Mouse (Mus musculus) gastrocnemius, postnatal 25 days (tissue): Measurements from ENCODE around the gene Utp20. TPM values are rescaled to one million over a fixed set of nuclear protein-coding genes. Genes with fewer than 3 reads are reported as not detected.
"Not testable (repeated sequence)": the region's sequence is repeated elsewhere in the genome, so short reads cannot be mapped to it uniquely, and the experiment has no call there.

ENCODE experiments used
- DNase-seq: peaks from one replicate; pipeline ENCODE4 v3.0.0; 2022
- total RNA-seq, 2 experiments: library from RNA; stranded (reverse); gene quantifications; 1 replicate in 1 of 2; 2 replicates in 1 of 2; pipeline ENCODE4 v1.2.3; 2021

The Utp20 gene
- total RNA-seq, 2 experiments from 2014 or later = 9.1 to 10.8 TPM

DNA sequence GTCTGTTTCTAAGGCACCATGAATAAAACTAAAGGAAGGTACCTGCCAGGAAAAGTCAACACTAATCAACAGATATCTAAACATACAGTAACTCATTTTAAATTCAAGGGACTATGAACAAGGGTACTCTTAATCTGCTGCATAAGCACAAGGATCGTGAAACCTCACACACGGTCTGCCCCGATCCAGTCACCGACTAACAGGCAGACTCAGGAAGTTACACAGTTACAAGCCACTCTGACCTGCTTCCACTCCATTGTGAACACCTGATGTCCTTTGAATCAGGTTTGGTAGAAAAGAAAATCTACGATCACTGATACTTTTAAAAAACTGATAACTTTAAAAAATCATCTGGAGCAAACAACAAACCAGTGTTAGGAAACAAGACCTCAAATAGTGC lies 42.7 kb downstream of the Utp20 start:
- no peak for DNase-seq

DNA sequence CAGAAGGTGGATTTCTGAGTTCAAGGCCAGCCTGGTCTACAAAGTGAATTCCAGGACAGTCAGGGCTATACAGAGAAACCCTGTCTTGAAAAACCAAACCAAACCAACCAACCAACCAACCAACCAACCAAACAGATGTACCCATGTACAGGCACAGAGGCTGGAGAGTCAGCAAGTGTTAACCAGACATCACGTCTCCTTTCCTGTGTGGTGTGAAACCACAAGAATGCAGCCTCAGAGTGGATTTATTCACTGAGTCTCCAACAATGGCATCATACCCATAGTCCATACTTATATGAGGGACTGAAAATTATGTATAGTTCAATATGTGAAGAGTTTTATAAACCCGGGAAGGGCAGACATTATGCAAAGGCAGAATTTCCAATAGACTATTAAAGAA lies 43.5 kb downstream of the Utp20 start:
- not testable (repeated sequence) for DNase-seq

DNA sequence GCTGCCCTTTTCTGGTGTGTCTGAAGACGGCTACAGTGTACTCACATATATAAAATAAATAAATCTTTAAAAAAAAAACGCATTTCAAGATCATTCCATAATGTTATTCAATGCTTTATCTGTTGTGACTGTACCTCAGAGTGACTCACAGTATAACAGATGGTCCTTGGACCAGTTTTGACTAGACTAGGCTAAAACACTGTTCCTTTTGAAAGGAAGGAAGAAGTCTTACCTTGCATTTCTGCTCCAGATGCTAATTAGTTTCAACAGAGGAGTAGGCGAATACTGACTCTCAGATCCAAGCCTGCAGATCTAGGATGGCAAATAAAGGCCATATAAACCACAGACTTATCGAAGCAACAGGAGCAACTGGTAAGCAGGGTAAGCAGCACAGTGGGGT lies 45.9 kb downstream of the Utp20 start:
- DNase-seq = no peak

DNA sequence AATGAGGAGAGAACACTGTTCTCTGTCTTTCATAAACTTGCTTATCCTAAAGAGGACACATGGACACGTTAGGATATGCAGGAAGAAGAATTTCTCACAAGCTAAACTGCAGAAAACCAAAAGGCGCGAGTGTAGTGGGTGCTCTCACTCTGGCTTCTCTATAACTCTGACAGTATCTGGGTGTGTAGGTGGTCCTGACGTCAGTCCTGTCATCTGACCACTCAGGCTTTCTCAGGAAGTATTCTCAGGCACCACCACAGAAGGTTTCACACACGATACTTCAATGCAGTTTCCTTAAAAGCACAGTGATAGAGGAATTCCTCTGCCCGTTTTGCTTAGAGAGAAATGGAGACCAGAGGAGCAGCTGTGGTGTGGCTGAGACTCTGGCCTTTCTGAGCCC lies 50.4 kb downstream of the Utp20 start:
- no peak for DNase-seq

DNA sequence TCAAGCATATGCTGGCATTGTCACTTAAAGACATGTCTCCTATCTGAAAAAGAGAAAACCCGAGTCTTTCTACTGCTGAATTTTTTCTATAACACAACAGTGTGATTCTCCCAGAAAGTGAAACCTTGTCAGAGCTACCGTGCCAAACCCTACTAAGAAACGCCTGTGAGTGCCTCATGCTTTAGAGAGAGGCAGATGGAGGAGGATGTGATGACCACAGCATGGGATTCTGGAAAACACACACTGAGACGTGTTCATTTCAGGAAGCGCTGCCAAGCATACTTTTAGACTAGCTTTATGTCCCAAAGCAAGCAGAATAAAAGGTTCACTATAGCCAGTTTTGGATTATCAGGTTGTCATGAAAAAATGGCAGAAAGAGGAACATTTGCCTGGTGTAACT lies 53.6 kb downstream of the Utp20 start:
- DNase-seq = not testable (repeated sequence)

DNA sequence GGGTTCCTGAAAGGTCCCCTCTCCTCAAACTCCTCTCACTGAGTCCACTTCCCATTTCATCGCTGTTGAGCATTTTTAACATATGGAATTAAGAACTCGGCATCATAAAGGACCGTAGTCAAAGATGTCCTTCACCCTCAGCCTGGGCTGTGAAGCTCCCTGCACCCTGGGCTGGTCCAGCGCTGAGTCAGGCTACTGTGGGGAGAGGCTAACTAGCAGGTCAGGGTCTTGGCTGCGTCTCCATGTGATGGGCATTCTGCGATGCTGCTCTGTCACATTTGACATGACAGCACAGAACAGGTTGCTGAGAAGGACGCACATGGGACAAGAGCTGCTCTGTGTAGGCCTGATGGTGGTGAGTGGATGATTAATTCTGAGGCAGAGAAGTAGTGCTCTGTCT lies 56.9 kb downstream of the Utp20 start:
- no peak for DNase-seq

DNA sequence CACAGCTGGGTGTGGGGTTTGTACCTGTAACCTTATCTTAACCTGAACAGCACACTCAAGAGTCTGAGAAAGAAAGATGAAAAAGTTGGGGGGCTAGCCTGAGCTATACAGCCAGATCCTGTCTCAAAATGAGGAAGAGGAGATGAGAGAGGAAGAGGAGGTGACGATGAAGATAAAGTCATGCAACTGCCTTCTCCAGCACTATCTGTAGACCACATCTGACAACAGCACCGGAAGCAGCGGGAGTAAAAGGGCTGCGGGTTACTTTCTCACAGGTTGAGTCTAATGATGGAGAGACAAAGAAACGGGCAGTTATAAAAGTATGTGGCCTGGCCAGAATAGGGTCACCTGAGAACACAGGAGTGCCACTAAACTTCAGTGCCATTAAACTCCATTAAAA lies 57.6 kb downstream of the Utp20 start:
- DNase-seq = no peak

DNA sequence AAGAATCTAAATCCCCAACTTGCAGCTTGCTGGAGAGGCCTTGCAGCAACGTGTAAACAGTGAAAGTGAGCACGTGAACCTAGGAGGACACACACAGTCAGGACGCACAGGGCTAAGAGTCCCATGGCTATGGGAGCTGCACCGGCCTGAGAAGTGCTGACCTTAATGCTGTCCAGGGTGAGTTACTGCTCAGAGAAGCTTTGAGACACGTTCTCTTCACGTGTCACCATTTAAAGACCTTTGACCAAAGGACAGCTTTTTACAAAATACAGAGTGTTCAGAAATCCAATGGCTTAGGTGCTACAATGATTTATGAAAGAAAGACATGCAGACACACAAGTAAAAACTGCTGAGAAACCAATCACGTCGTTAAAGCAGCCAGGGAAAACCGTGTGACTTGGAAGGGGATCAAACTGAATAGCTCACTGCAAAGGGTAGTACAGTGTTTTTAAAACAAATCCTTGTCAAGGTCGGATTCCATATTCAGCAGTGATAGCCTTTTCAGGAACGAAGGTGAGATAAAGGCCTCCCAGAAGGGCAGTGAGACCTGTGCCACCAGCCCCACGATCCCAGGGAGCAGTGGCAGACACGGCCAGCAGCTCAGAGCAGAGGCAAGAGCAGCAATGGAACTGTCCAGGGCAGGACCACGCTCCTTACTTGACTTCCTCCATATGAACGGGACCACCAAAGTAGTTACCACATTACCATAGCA lies 61.0 kb downstream of the Utp20 start:
- DNase-seq = no peak

DNA sequence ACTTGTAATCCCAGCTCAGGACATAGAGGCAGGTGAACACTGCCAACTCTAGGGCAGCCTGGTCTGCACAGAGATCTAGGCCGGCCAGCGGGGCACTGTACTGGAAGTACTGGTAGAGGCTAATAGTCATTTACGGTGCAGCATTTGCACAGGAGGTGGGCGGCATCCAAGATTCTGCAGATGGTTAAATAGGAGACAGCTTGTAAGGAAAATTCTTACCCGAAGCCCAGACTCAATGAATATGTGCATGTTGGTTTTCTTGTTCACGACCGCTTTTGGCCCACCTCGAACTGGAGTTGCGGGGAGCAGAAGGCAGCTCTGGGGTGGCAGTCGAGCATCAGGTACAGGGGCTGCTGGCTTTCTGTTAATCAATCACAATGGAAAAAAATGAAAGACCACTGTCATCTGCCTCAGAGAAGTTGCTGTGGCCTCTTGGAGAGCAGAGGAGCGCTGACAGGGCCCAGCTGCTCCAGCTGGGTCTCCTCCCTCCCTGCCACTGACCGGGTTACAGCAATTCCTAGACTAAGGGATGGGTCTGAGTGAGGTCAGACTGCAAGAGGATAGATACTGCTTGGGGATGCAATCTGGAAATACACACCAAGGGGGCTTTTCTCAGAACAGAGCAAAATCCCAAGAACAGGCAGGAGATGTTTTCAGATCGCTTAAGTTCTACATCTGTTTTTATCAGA lies 64.9 kb downstream of the Utp20 start:
- no peak for DNase-seq

DNA sequence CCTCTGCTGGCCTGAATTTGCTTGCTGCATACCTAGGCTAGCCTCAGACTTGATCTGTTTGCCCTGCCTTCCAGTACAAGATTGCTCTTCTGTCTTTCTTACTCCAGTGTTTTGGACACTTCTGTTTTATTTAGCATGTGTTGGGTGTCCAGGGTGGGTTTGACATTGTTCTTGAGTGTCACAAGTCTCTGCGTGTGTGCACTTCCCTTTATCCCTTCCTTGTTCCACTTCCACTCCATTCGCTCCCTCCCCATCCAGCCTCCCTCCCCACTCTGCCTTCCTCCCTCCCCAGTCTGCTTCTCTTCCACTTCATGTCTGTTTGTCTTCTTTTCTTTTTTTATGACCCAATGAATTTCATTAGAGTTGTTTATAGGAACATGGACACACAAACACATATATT lies 85.2 kb downstream of the Utp20 start:
- DNase-seq = no peak

DNA sequence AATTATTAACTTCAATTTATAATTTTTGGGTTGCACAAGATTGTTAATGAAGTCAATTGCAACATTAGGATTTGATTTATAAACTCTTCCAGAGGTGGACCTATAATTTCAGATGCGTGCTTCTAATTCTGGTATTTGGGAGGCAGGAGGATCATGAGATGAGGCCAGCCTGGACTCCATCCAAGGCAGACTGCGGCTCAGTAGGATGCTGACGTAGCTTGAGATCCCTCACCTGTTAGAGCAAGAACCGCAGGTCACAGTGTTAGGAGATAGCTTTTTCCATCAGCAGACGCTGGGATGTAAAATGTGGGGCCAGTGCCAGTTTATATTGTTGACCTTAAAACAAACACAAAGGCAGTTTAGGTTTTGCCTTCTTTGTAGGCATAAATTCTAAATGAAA lies 85.8 kb downstream of the Utp20 start:
- no peak for DNase-seq

DNA sequence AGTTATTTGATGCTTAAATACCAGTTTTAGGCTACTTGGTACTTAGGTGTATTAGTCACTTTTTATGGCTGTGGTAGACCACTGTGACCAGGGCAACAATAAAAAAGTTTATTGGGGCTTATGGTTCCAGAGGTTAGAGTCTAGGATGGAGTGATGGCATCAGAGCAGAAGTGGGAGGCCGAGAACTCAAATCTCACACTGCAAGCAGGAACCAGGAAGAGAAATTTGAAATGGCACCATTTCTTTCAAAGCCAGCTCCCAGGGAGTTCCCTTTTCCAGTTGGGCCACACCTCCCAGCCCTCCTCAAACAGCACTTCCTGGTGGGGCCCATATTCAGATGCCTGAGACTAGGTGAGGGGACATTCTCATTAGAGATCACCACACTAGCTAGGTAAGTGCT lies 86.8 kb downstream of the Utp20 start:
- no peak for DNase-seq

DNA sequence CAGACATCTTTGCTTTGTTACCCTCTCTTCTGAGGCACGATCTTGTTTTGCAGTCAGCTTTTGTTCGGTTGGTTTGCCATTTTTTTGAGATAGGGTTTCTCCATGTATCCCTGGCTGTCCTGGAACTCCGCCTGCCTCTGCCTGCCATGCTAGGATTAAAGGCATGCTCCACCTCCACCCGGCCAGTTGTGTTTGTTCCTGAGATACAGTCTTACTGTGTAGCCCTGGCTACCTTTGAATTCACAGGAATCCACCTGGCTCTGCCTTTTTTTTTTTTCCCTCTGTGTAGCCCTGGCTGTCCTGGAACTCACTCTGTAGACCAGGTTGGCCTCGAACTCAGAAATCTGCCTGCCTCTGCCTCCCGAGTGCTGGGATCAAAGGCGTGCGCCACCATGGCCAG lies 87.5 kb downstream of the Utp20 start:
- DNase-seq = not testable (repeated sequence)

DNA sequence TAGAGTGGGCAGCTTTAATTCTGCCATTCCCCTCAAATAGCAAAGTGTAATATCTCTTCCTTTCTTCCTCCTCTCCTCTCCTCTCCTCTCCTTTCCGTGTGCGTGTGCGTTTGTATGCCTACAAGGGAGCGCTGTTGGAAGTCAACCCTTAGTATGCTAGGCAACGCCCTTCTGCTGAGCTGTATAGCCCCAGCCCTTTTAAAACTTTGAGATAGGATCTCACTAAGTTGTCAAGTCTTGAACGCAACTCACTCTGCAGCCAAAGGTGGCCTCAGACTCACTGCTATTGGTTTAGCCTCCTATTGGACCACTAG lies 94.3 kb downstream of the Utp20 start:
- DNase-seq = no peak

DNA sequence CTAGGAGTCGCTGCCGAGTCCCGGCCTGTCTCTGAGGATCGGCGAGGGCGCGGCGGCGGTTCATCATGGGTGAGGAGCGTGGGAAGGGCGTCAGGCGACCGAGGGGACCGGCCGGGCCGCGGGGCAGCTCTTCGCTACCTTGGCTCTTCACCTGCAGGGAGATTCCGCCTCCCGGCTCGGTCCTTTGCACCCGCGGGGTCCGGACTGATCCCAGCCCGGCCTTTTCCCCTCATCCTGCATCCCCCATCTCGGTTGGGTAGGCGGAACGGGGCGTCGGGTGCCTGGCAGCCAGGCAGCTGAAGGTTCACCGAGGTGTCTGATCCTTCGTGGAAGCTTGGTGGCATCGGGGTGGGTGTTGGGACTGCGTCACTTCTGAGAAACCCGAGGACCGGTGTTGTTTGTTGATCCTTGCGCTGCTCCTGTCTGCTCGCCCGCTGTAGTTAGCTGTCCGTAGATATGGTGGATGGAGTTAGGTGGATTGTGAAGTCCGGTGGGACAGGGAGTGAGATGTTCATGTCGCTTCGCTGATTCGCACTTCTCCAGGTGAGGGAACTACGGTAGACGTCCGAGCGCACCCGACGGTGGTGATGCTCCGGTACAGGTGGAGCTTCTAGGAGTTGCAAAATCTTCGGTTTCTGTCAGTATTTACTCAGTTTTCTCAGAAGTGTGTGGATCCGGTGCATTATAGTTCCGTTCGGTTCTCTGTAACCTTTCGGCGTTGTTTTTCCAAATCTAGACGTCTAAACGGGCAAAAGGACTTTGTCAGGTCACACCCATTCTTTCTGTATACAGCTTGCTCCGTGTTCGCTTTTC lies 94.9 kb downstream of the Utp20 start:
- no peak for DNase-seq

DNA sequence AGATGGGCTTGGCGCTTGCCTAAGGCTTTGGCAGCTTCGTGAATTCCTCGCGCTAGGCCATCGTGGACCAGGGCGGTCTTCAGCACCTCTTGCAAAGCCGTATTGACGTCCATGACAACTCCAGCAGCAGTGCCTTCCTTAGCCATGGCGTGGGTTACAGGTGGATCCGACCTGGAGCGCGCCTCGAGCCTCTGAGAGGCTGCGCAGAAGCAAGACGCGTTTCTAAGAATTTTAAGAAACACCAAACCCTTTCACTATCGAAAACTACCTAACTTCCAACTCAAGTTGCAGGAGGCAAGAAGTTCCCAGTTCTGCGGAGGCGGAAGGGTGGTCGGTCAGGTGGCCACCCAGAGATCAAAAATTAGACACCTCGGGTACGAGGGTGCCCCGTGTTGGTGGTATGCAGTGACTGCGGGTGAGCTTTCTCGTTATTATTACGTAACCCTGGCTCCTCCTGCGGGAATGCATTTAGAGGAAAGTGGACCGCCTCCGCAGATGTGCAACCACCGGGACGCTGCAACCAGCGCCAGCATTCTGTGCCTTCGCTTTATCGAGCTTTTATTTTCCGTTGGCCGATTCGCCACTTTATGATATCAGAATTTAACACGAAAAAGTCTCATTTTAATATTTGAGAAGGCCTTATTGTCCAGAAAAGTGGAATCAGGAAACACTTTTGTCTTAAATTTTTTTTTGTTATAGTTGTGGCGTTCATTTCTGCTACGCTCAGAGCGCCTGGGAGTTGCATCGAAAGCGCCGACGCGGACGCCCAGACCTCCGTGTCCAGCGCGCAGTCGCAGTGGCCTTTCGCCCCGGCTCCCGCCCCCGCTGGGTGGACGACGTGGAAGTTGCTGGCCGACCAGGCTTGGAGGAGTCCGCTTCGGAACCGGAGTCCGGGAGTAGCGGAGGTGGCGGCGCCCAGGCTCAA lies 95.8 kb downstream of the Utp20 start, which contains the start of gene Arl1:
Gene Arl1, plus strand, starts transcription at position 288 of the 925 bp plus-strand sequence.
- DNase-seq = peak; percentile 92

DNA sequence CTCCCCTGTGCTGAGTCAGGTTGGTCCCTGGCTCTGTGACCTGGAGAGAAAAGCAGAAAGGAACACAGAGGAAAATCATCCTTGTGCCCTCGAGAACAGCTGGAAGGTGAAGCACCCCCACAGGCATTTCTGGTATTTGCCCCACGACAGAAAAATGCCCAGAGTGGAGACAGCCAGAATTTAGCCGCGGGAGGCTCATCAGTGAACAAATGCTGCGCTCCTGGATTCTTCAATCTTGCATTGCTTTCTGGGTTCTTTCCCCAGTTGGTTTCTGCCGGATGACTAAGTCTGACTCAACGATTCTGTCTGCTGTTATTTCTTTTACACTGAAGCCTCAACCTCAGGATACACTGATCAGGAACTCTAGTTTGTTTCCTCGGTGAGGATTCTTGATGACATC lies 98.4 kb downstream of the Utp20 start:
- no peak for DNase-seq

DNA sequence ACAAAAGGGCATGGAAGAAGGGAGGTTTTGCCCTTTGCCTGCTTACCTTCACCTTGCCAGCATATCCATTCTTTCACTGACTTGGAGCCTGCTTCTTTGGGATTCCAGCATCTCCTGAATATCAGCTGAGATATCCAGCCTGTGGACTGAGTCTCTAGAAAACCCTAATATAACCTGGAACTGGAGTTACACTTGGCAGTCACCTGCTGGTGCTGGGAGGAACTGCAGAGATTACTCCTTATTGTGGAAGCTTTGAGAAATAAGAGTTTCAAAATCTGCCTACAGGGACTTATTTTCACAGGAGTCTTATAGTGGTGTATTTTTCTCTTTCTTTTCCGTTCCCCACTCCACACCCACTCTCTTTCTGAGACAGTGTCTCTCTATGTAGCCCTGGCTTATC lies 99.5 kb downstream of the Utp20 start:
- no peak for DNase-seq

DNA sequence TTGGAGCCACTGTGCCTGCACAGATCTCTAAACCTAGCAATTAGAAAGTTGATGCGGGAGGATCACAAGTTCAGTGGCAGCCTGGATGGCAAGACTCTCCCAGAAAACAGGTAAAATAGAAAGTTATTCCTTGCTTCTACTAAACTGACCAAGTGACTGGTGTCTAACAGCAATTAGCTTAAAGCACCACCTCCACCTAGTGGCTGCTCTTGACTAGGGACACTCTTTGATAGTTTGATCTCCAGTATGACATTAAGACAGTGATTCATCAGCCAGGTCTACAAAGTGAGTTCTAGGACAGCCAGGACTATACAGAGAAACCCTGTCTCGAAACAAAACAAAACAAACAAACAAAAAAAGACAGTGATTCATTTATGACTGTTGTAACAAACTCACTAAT lies 101.3 kb downstream of the Utp20 start:
- DNase-seq = no peak

DNA sequence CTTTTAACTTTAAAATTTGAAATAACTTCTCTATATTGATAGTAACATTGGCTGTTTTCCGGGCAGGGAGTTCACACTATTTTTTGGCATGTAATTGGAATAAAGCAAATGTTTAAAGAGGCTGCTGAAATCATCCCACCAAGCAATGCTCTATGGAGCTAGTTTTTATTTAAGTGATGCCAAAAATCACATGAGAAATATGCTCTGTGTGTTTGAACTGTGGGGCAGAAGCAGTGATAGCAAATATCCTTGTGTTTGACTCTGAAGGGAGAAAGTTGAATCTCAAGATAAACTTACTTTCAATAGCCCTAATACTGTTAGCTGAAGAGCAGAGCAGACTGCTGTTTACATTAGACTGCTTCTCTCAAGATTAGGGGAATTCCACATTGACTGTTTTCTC lies 107.0 kb downstream of the Utp20 start:
- no peak for DNase-seq

DNA sequence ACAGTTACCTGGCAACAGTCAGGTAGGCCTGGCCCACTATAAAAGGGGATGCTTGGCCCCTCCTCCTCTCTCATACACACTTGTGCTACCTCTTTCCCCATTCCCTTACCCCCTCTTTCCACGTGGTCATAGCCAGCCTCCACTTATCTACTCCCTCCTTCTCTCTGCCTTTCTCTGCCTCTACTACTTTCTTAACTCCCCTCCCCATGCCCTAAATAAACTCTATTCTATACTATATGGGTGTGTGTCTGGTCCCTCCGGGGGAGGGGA lies 108.9 kb downstream of the Utp20 start:
- no peak for DNase-seq

DNA sequence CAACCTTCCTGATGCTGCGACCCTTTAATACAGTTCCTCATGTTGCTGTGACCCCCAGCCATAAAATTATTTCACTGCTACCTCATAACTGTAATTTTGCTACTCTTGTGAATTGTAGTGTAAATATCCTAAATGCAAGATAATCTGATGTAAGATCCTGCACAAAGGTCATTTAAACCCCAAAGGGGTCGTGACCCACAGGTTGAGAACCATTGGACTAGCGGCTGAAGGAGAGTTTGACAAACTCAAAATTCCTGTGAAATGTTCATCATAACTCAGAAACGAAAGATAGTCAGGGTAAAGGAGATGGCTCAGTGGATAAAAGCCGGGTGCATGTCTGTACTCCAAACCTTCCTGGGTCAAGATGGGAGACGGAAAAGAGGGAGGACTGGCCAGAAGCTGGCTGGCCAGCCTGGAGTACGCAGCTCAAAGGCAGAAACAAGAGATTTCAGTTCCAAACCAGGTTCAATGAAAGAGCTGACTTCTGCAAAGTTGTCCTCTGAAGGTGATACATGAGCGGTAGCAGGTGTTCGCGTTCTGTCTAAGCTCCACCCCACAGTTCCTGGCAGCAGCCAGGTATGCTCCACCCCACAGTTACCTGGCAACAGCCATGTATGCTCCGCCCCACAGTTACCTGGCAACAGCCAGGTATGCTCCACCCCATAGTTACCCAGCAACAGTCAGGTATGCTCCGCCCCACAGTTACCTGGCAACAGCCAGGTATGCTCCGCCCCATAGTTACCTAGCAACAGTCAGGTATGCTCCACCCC lies 109.4 kb downstream of the Utp20 start:
- DNase-seq = no peak
